Mouse (Mus musculus) forebrain, embryonic 12.5 days (tissue): Measurements from ENCODE around the gene Ticam1. TPM values are rescaled to one million over a fixed set of nuclear protein-coding genes. Genes with fewer than 3 reads are reported as not detected.

Experiments
- ATAC-seq: fragments of 200-750 bp; cut with Nextera tagmentation; 2 replicates; pipeline ENCODE4 v1.8.0; 2017; ENCODE audit warnings: moderate TSS enrichment; ENCODE audit not compliant: low FRiP score
- H3K27ac ChIP-seq: fragments of 300-500 bp; sonication (generic); 2 replicates; pipeline ENCODE4 v1.5.1; 2016; ENCODE audit warnings: mild to moderate bottlenecking
- H3K27me3 ChIP-seq: fragments of 300-500 bp; sonication (generic); 2 replicates; pipeline ENCODE4 v1.6.1; 2016; ENCODE audit warnings: mild to moderate bottlenecking
- H3K36me3 ChIP-seq: fragments of 300-500 bp; sonication (generic); replicated peaks from 2 replicates; pipeline ENCODE4 v1.6.1; 2016; ENCODE audit warnings: mild to moderate bottlenecking
- H3K4me1 ChIP-seq: fragments of 300-500 bp; sonication (generic); 2 replicates; pipeline ENCODE4 v1.6.1; 2016
- H3K4me2 ChIP-seq: fragments of 300-500 bp; sonication (generic); 2 replicates; pipeline ENCODE4 v1.6.1; 2016; ENCODE audit warnings: mild to moderate bottlenecking, moderate library complexity
- H3K4me3 ChIP-seq: fragments of 300-500 bp; sonication (generic); replicated peaks from 2 replicates; pipeline ENCODE4 v1.5.1; 2016; ENCODE audit warnings: mild to moderate bottlenecking
- H3K9ac ChIP-seq: fragments of 300-500 bp; sonication (generic); 2 replicates; pipeline ENCODE4 v1.6.1; 2016; ENCODE audit warnings: mild to moderate bottlenecking
- H3K9me3 ChIP-seq: fragments of 300-500 bp; sonication (generic); 2 replicates; pipeline ENCODE4 v1.6.1; 2016
- WGBS: fragments of 180-500 bp; shearing (Covaris S2); methylation state at CpG from one replicate; pipeline ENCODE4 v1.1.7; 2016; 5-methylcytosine and 5-hydroxymethylcytosine counted together
- polyA plus RNA-seq: library from polyadenylated mRNA; unstranded; fragments of >200 nt; fragmentation: Nextera tagmentation; extraction: Ambion mirVana; gene quantifications from 2 replicates; pipeline ENCODE4 v1.2.1, GENCODE M21; 2016

The Ticam1 gene
- polyA plus RNA-seq, 1 experiment from 2014 or later, result 1.7 TPM

GRCm38 (mm10) chr17:56302363-56302996, 25.9 kb upstream of the Ticam1 start:
- WGBS, result 23% methylated on average over 13 of the region's 13 CpGs
- Histone ChIP-seq H3K27ac (peak overlapping the region; percentile 91), H3K4me3 (peak overlapping the region; percentile 85; the same call in 1 of the 2 replicates), H3K9me3 (no peaks in the 10 kb centered on the region), H3K9ac (0 out of 2 replicates have a peak overlapping the region, but pooled peaks have one; percentile 85), H3K4me2 (peak overlapping the region; percentile 96), H3K27me3 (no peaks in the 10 kb centered on the region), H3K4me1 (peaks cover 43% of the 10 kb centered on the region), H3K36me3 (peaks cover 24% of the 10 kb centered on the region)
- ATAC-seq, result peak; percentile 37

- Histone ChIP-seq H3K27ac (no peak within 1 kb of the TSS), H3K4me1 (peaks cover 24% of the 10 kb centered on the region), H3K4me2 (no peak within 1 kb of the TSS), H3K9me3 (no peaks in the 10 kb centered on the region), H3K36me3 (peaks cover 2% of the 10 kb centered on the region), H3K27me3 (no peaks in the 10 kb centered on the region; the same call in 1 of the 2 replicates), H3K9ac (no peak within 1 kb of the TSS), H3K4me3 (no peak within 1 kb of the TSS)
- no peak for ATAC-seq
- 93% methylated on average over 9 of the region's 9 CpGs for WGBS
These were observed 23.6 kb upstream of the Ticam1 start, which contains the start of gene Arrdc5 for GRCm38 (mm10) chr17:56300186-56300585. Arrdc5 (minus strand) TSS chr17:56300286.

GRCm38 (mm10) chr17:56298238-56298637, 21.7 kb upstream of the Ticam1 start:
- no peaks in the 10 kb centered on the region for H3K36me3 ChIP-seq
- no peaks in the 10 kb centered on the region; the same call in 1 of the 2 replicates for H3K27me3 ChIP-seq

GRCm38 (mm10) chr17:56296201-56296600, 19.6 kb upstream of the Ticam1 start:
- WGBS, result 84% methylated on average over 1 of the region's 1 CpGs
- Histone ChIP-seq H3K27ac (no peak overlapping the region), H3K36me3 (no peaks in the 10 kb centered on the region), H3K4me1 (peaks cover 6% of the 10 kb centered on the region), H3K9me3 (no peaks in the 10 kb centered on the region), H3K4me2 (no peak overlapping the region), H3K27me3 (no peaks in the 10 kb centered on the region; the same call in 1 of the 2 replicates), H3K9ac (no peak overlapping the region), H3K4me3 (no peak overlapping the region)
- ATAC-seq, result no peak

More at GRCm38 (mm10) chr17:56298238-56298637, 21.7 kb upstream of the Ticam1 start:
- no peaks in the 10 kb centered on the region for H3K9me3 ChIP-seq
- no peak overlapping the region for H3K9ac ChIP-seq
- no peak for ATAC-seq
- WGBS, result 92% methylated on average over 1 of the region's 1 CpGs
- H3K27ac ChIP-seq, result no peak overlapping the region
- no peak overlapping the region for H3K4me3 ChIP-seq
- peaks cover 9% of the 10 kb centered on the region for H3K4me1 ChIP-seq
- no peak overlapping the region for H3K4me2 ChIP-seq

GRCm38 (mm10) chr17:56294241-56294640, 17.7 kb upstream of the Ticam1 start:
- H3K4me1 ChIP-seq, result peaks cover 25% of the 10 kb centered on the region
- no peak overlapping the region for H3K4me3 ChIP-seq
- no peaks in the 10 kb centered on the region for H3K36me3 ChIP-seq
- no peaks in the 10 kb centered on the region; the same call in 1 of the 2 replicates for H3K27me3 ChIP-seq
- ATAC-seq, result no peak
- no peak overlapping the region for H3K4me2 ChIP-seq
- 89% methylated on average over 19 of the region's 19 CpGs for whole genome bisulfite sequencing
- no peaks in the 10 kb centered on the region for H3K9me3 ChIP-seq
- no peak overlapping the region for H3K27ac ChIP-seq
- no peak overlapping the region for H3K9ac ChIP-seq

GRCm38 (mm10) chr17:56293291-56293690, 16.7 kb upstream of the Ticam1 start:
- Histone ChIP-seq H3K4me2 (no peak overlapping the region), H3K27ac (no peak overlapping the region)

GRCm38 (mm10) chr17:56292531-56293222, 16.1 kb upstream of the Ticam1 start, which contains the start of gene Plin3:
Plin3 (minus strand) TSS chr17:56292873.
- Histone ChIP-seq H3K4me1 (peaks cover 37% of the 10 kb centered on the region), H3K27ac (peak within 1 kb of the TSS; percentile 85; the same call in 1 of the 2 replicates), H3K4me2 (no peak within 1 kb of the TSS), H3K27me3 (no peaks in the 10 kb centered on the region; the same call in 1 of the 2 replicates), H3K9ac (no peak within 1 kb of the TSS), H3K36me3 (no peaks in the 10 kb centered on the region), H3K9me3 (no peaks in the 10 kb centered on the region), H3K4me3 (no peak within 1 kb of the TSS)
- no peak for ATAC-seq
- WGBS, result 87% methylated on average over 4 of the region's 4 CpGs

More at GRCm38 (mm10) chr17:56293291-56293690, 16.7 kb upstream of the Ticam1 start:
- Histone ChIP-seq H3K4me3 (no peak overlapping the region), H3K4me1 (peaks cover 31% of the 10 kb centered on the region), H3K9ac (no peak overlapping the region), H3K36me3 (no peaks in the 10 kb centered on the region), H3K27me3 (no peaks in the 10 kb centered on the region; the same call in 1 of the 2 replicates), H3K9me3 (no peaks in the 10 kb centered on the region)
- WGBS, result 94% methylated on average over 1 of the region's 1 CpGs
- no peak for ATAC-seq

GRCm38 (mm10) chr17:56291826-56292475, 15.4 kb upstream of the Ticam1 start:
- no peak for ATAC-seq
- H3K4me3 ChIP-seq, result no peak overlapping the region
- peaks cover 39% of the 10 kb centered on the region for H3K4me1 ChIP-seq
- H3K9ac ChIP-seq, result no peak overlapping the region
- peak overlapping the region; percentile 85; the same call in 1 of the 2 replicates for H3K27ac ChIP-seq
- H3K4me2 ChIP-seq, result peak overlapping the region; percentile 60; the same call in 1 of the 2 replicates
- 53% methylated on average over 7 of the region's 7 CpGs for WGBS
- no peaks in the 10 kb centered on the region; the same call in 1 of the 2 replicates for H3K27me3 ChIP-seq
- H3K36me3 ChIP-seq, result no peaks in the 10 kb centered on the region
- no peaks in the 10 kb centered on the region for H3K9me3 ChIP-seq

GRCm38 (mm10) chr17:56291171-56291511, 14.6 kb upstream of the Ticam1 start:
- Histone ChIP-seq H3K4me3 (peak overlapping the region; percentile 21), H3K9me3 (no peaks in the 10 kb centered on the region), H3K4me1 (peaks cover 39% of the 10 kb centered on the region), H3K9ac (peak overlapping the region; percentile 29), H3K27ac (peak overlapping the region; percentile 85), H3K27me3 (no peaks in the 10 kb centered on the region), H3K36me3 (0 out of 2 replicates have a peak, but pooled peaks cover 3% of the 10 kb centered on the region), H3K4me2 (peak overlapping the region; percentile 60)
- WGBS, result under 1% methylated on average over 15 of the region's 16 CpGs
- peak; percentile 80 for ATAC-seq

GRCm38 (mm10) chr17:56290388-56291170, 14.0 kb upstream of the Ticam1 start:
- H3K27ac ChIP-seq, result peak overlapping the region; percentile 85

More at GRCm38 (mm10) chr17:56290388-56291170, 14.0 kb upstream of the Ticam1 start:
- peak overlapping the region; percentile 60 for H3K4me2 ChIP-seq
- peaks cover 9% of the 10 kb centered on the region for H3K36me3 ChIP-seq
- peak overlapping the region; percentile 40 for H3K4me3 ChIP-seq
- 2% methylated on average over 17 of the region's 17 CpGs for WGBS
- no peaks in the 10 kb centered on the region for H3K27me3 ChIP-seq
- peaks cover 39% of the 10 kb centered on the region for H3K4me1 ChIP-seq
- H3K9me3 ChIP-seq, result no peaks in the 10 kb centered on the region
- ATAC-seq, result peak; percentile 78
- H3K9ac ChIP-seq, result peak overlapping the region; percentile 57
